Mouse (Mus musculus) limb, embryonic 15.5 days (tissue): ENCODE results near the gene Gpr137. TPM values are rescaled to one million over a fixed set of nuclear protein-coding genes. Genes with fewer than 3 reads are reported as not detected.

Experiments used
- ATAC-seq: fragments of 200-750 bp; cut with Nextera tagmentation; 2 replicates; pipeline ENCODE4 v1.8.0; 2017; ENCODE audit warnings: low read depth, moderate TSS enrichment; ENCODE audit not compliant: insufficient number of reproducible peaks, low FRiP score, low TSS enrichment
- H3K27ac ChIP-seq: fragments of 300-500 bp; sonication (generic); 2 replicates; pipeline ENCODE4 v1.5.1; 2015; ENCODE audit warnings: moderate library complexity, mild to moderate bottlenecking, inconsistent platforms
- H3K27me3 ChIP-seq: fragments of 300-500 bp; sonication (generic); 2 replicates; pipeline ENCODE4 v1.6.1; 2015; ENCODE audit warnings: inconsistent platforms
- H3K36me3 ChIP-seq: fragments of 300-500 bp; sonication (generic); 2 replicates; pipeline ENCODE4 v1.6.1; 2015; ENCODE audit warnings: inconsistent platforms
- H3K4me1 ChIP-seq: fragments of 300-500 bp; sonication (generic); 2 replicates; pipeline ENCODE4 v1.6.1; 2015; ENCODE audit warnings: inconsistent platforms
- H3K4me2 ChIP-seq: fragments of 300-500 bp; sonication (generic); 2 replicates; pipeline ENCODE4 v1.6.1; 2015; ENCODE audit warnings: mild to moderate bottlenecking, inconsistent platforms
- H3K4me3 ChIP-seq: fragments of 300-500 bp; sonication (generic); 2 replicates; pipeline ENCODE4 v1.5.1; 2015; ENCODE audit warnings: mild to moderate bottlenecking, inconsistent platforms
- H3K9ac ChIP-seq: fragments of 300-500 bp; sonication (generic); 2 replicates; pipeline ENCODE4 v1.6.1; 2015; ENCODE audit warnings: inconsistent platforms
- H3K9me3 ChIP-seq: fragments of 300-500 bp; sonication (generic); 2 replicates; pipeline ENCODE4 v1.6.1; 2016; ENCODE audit warnings: inconsistent platforms
- WGBS: fragments of 180-500 bp; shearing (Covaris S2); methylation state at CpG from one replicate; pipeline ENCODE4 v1.1.7; 2015; 5-methylcytosine and 5-hydroxymethylcytosine counted together
- polyA plus RNA-seq: library from polyadenylated mRNA; unstranded; fragments of >200 nt; fragmentation: Nextera tagmentation; extraction: Ambion mirVana; gene quantifications from 2 replicates; pipeline ENCODE4 v1.2.1, GENCODE M21; 2015

Gene Gpr137
- polyA plus RNA-seq, 1 experiment from 2014 or later, result 35.2 TPM

DNA sequence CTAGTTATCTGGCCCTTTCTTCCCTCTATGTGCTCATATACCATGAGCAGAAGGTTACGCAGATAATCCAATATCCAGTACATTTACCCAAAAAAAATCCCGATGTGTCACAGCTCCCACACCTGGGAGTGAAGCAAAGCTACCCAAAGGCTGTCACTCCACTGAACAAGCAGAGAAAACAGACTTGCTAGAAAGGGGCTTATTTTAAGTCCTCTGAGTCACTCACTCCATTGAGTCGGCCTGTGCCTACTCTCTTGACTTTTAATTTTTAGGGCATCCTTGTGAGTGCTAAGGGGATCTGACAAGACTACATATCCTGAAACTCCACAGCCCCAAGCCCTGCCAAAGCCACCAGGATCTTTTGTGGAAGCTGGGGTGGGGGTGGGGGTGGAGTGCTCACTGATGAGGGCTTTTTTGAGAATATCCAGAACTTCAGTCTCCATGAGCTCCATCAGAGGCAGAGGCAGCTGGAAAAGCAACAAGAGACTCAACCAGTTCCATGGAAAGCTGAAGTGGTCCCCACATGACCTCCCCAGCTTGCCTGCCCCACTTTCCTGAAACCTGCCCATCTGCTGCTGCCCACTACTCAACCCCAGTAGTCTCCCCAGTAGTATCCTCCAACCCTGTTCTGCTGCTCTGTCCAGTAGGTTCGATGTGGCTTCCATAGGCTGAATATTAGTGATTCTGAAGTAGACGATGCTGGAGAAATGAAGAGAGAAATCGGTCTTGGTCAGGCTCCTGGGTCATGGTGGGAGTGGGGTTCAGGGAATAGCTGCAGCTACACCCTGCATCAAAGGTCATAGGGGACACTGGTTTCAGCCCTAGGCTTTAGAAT lies 19.2 kb downstream of the Gpr137 start:
- H3K4me1 ChIP-seq, result peaks cover 43% of the 10 kb centered on the region
- no peak overlapping the region for H3K9ac ChIP-seq
- peak overlapping the region; percentile 89; the same call in 1 of the 2 replicates for H3K4me2 ChIP-seq
- no peaks in the 10 kb centered on the region for H3K9me3 ChIP-seq
- ATAC-seq, result no peak
- peaks cover 56% of the 10 kb centered on the region for H3K27me3 ChIP-seq
- 67% methylated on average over 6 of the region's 6 CpGs for WGBS
- H3K27ac ChIP-seq, result no peak overlapping the region
- H3K4me3 ChIP-seq, result peak overlapping the region; percentile 86; the same call in 1 of the 2 replicates
- peaks cover 8% of the 10 kb centered on the region; the same call in 1 of the 2 replicates for H3K36me3 ChIP-seq

DNA sequence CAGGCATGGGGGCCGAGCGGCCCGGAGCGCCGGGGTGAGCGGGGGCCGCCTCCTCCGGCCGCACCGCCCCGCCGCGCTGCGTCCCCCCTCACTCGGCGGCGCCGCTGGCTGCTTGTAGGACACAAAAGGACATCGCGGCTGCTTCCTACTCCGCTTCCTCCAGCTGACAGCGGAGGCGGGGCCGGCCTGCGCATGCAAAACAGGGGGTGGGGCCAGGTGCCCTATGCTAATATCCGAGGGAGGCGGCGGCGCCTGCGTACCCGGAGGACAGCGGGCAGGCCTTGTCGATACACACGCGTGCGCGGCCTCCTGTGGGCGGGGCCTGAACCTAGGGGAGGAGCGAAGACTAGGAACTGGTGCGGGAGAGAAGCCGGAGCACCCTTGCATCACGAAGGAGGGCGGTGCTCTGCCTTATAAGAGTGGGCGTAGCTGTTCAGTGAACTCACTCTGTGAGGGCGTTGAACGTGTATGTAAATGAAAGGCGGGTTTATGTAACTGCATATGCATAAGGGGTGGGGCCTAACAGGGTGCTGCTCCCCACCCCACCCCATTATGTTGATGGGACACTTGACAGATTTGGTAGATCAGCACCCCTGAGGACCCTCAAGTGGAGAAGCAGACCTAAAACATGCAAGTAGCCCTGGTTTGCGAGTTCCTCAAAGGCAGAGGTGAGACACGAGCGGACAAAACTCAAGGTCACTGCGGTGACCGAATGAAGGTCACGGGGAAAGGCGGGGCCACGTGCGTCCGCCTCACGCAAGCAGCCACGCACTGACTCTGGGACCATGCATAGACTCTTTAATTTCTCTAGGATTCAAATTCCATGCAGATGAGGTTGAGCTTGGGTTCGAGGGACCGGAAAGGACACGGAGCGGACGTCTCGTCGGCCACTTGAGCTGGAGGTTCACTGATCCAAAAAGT lies 20.4 kb downstream of the Gpr137 start, which contains the start of gene Esrra:
TSS of gene Esrra (minus strand) at position 167 of the 921 bp plus-strand sequence.
- H3K27ac ChIP-seq, result peak within 1 kb of the TSS; percentile 78
- H3K9me3 ChIP-seq, result no peaks in the 10 kb centered on the region
- peak within 1 kb of the TSS; percentile 89 for H3K4me2 ChIP-seq
- H3K4me1 ChIP-seq, result peaks cover 39% of the 10 kb centered on the region
- H3K36me3 ChIP-seq, result peaks cover 8% of the 10 kb centered on the region; the same call in 1 of the 2 replicates
- peak within 1 kb of the TSS; percentile 86 for H3K4me3 ChIP-seq
- H3K27me3 ChIP-seq, result peaks cover 44% of the 10 kb centered on the region
- H3K9ac ChIP-seq, result peak within 1 kb of the TSS; percentile 69
- peak; percentile 96 for ATAC-seq
- WGBS, result under 1% methylated on average over 58 of the region's 66 CpGs

DNA sequence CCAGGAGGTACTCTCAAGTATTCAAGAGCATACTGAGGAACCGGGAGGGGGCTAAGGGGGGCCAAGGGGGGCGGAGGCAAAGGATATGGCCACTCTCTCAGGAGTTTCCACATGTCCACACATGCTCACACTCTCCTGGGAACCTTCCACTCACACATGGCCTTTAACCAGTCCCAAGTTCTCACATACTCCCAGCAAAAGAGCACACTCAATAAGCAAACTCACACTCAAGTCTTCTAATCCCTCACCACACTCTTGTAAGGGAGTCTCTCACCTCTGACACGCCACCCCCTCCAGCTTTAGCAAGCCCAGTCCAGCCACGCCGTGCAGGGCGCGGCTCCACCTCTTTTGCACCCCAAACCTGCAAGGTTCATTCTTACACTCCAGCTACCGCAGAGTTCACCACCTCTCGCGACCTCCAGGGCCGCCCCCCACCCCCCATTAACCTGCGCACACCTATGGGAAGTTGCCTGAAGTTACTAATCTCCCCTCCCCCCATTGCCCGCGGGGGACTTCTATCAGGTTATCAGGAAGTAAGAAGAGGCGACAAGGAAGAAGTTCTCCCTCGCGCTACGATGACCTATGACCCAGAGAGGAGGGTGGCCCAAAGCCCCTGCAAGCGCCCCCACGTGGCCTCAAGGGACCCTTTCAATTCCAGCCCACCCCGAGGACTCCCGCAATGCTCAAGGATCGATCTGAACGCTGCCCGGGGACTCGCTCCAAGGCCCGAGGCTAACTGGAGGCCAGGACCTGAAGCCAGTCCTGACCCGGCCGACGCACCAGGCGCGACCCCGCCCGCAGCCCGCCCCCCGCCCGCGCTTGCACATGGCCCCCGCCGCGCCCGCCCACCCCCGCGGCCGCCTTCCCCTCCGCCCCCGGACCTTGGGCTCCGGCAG lies 21.3 kb downstream of the Gpr137 start:
- no peaks in the 10 kb centered on the region for H3K9me3 ChIP-seq
- peak overlapping the region; percentile 78 for H3K27ac ChIP-seq
- H3K27me3 ChIP-seq, result peaks cover 35% of the 10 kb centered on the region
- peak; percentile 26 for ATAC-seq
- H3K9ac ChIP-seq, result peak overlapping the region; percentile 69
- H3K4me2 ChIP-seq, result peak overlapping the region; percentile 89
- H3K4me1 ChIP-seq, result peaks cover 35% of the 10 kb centered on the region
- peaks cover 10% of the 10 kb centered on the region; the same call in 1 of the 2 replicates for H3K36me3 ChIP-seq
- peak overlapping the region; percentile 86 for H3K4me3 ChIP-seq
- WGBS, result 1% methylated on average over 39 of the region's 48 CpGs

DNA sequence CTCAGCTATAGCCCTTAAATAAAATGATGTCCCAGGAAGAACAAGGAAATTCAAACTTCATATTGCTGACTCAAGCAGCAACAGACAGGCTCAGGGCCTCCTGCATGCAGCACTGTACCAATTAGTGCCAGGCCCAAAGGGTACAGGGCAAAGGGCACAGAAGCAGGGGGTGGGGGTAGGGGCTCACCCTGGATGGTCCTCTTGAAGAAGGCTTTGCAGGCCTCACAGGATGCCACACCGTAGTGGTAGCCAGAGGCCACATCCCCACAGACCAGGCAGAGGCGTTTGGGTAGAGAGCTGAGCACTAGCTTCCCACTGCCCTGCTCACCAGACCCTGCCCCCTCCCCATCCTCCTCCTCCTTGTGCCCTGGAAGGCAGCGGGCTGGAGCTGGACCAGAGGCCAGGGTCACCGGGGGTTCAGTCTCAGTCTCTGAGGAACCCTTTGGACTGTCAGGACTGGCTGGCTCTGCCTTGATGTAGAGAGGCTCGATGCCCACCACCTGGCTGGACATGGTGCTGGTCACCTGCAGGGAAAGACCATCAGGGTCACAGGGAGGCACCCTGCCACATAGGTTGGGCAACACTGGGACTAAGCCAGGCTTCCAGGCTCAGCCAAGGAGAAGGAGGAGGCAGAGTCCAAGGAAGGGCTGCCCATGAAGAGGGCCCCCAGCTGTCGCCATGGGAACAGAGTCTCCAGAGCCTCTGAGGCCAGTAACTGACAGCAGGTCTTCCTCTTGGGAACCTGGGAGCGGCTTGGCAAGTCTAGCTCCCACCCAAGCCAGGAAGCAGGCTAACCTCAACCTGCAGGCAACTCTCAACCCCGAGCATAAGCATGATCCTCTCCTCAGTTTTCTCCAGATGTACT lies 22.2 kb downstream of the Gpr137 start:
- Histone ChIP-seq H3K9ac (0 out of 2 replicates have a peak overlapping the region, but pooled peaks have one; percentile 69), H3K27ac (0 out of 2 replicates have a peak overlapping the region, but pooled peaks have one; percentile 78), H3K9me3 (no peaks in the 10 kb centered on the region), H3K4me3 (peak overlapping the region; percentile 86), H3K4me2 (peak overlapping the region; percentile 89), H3K27me3 (peaks cover 26% of the 10 kb centered on the region), H3K36me3 (peaks cover 10% of the 10 kb centered on the region; the same call in 1 of the 2 replicates), H3K4me1 (peaks cover 28% of the 10 kb centered on the region)
- 40% methylated on average over 8 of the region's 8 CpGs for WGBS
- ATAC-seq, result no peak

DNA sequence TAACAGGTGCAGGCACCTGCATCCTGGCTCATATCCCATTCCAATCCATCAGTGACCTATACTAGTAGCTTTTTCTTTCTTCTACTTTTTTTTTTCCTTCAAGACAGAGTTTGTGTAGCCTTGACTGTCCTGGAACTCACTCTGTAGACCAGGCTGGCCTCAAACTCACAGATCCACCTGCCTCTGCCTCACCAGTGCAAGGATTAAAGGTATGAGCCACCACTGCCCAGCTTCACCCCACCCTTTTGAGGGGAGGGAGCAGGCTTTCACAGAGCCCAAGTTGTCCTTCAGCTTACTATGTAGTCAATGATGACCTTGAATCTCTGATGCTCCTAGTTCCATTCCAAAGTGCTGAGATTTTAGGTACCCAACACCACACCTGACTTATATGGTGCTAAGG lies 22.8 kb downstream of the Gpr137 start:
- H3K9me3 ChIP-seq, result no peaks in the 10 kb centered on the region
- no peak overlapping the region for H3K27ac ChIP-seq
- H3K4me3 ChIP-seq, result no peak overlapping the region
- H3K4me1 ChIP-seq, result peaks cover 21% of the 10 kb centered on the region
- peaks cover 19% of the 10 kb centered on the region for H3K27me3 ChIP-seq
- ATAC-seq, result no peak
- no peak overlapping the region for H3K4me2 ChIP-seq
- H3K36me3 ChIP-seq, result peaks cover 10% of the 10 kb centered on the region; the same call in 1 of the 2 replicates
- no peak overlapping the region for H3K9ac ChIP-seq

DNA sequence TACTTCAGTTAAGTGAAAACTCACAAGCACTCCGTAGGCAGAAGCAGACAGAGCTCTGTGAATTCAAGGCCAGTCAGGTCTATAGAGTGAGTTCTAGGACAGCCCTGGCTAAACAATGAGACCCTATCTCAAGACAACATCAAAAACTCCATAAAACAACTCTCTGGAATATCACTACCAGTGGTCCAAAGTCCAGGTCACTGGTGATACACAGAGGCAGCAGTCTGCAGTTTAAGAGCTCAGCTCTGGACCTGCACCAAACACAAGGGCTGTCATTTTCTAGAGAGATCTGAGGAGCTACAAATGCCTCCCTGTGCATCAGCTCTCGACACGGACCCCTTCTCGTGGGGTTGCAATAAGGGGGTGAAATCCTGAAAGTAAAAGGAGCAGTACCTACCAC lies 24.0 kb downstream of the Gpr137 start:
- WGBS, result 85% methylated on average over 4 of the region's 4 CpGs
- Histone ChIP-seq H3K27me3 (peaks cover 9% of the 10 kb centered on the region), H3K4me1 (peaks cover 25% of the 10 kb centered on the region), H3K9ac (no peak overlapping the region), H3K27ac (no peak overlapping the region), H3K4me2 (no peak overlapping the region), H3K4me3 (no peak overlapping the region), H3K9me3 (no peaks in the 10 kb centered on the region), H3K36me3 (peaks cover 21% of the 10 kb centered on the region)
- ATAC-seq, result no peak

DNA sequence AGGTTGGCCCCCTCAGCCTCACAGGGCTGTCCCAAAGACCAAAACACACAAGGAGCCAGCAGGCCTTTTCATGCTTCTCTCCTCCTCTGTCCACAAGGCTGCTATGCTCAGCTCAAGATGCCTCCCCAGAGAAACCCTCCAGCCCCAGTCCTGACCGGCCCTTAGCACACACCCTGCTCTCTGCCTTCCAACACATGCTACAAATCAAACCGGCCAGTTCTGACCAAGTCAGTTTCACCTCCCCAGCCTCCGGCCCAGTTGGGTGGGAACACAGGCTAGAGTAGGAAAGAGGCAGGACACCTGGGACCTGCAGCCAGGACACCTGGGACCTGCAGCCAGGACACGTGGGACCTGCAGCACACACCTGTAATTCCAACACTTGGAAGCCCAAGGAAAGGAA lies 25.8 kb downstream of the Gpr137 start:
- ATAC-seq, result no peak
- H3K36me3 ChIP-seq, result peaks cover 39% of the 10 kb centered on the region
- no peak overlapping the region for H3K9ac ChIP-seq
- no peak overlapping the region for H3K4me2 ChIP-seq
- H3K27ac ChIP-seq, result no peak overlapping the region
- H3K9me3 ChIP-seq, result no peaks in the 10 kb centered on the region
- 62% methylated on average over 4 of the region's 4 CpGs for WGBS
- H3K27me3 ChIP-seq, result no peaks in the 10 kb centered on the region
- H3K4me1 ChIP-seq, result peaks cover 21% of the 10 kb centered on the region
- no peak overlapping the region for H3K4me3 ChIP-seq

DNA sequence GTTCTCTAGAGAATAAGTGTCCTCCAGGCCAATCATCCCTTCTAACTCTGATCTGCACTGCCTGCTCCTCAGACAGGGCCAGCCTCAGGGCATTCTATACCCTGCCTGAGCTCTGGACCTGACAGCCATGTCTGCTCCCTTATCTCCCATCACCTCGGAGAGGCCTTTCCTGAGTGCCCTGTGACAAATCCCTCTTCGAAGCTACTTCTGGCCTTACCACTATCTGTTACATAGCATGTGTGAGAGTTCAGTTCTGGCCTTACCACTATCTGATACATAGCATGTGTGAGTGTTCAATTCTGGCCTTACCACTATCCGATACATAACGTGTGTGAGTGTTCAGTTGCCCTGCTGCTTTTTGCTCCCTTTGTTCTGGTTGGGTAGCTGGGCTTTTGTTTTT lies 27.0 kb downstream of the Gpr137 start:
- Histone ChIP-seq H3K4me1 (peaks cover 21% of the 10 kb centered on the region), H3K36me3 (peaks cover 44% of the 10 kb centered on the region), H3K9ac (no peak overlapping the region), H3K27me3 (no peaks in the 10 kb centered on the region), H3K4me3 (no peak overlapping the region), H3K27ac (no peak overlapping the region), H3K4me2 (no peak overlapping the region), H3K9me3 (no peaks in the 10 kb centered on the region)
- no peak for ATAC-seq
- WGBS, result 81% methylated on average over 4 of the region's 4 CpGs

DNA sequence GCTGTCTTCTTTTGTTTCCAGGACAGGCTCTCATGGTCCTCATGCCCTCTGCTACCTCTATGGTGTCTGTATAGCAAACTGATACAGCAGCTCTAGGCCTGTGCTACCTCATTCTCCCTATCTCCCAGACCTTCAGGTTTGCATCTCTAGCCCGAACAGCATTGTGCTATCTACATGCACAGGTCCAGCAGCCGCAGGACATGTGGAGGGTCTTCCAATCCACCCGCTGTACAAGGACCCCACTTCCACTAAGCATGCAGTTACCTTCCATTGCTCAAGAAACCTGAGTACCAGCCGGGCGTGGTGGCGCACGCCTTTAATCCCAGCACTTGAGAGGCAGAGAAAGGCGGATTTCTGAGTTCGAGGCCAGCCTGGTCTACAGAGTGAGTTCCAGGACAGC lies 27.7 kb downstream of the Gpr137 start:
- no peak overlapping the region for H3K4me2 ChIP-seq
- H3K4me1 ChIP-seq, result peaks cover 16% of the 10 kb centered on the region
- no peak overlapping the region for H3K27ac ChIP-seq
- peaks cover 44% of the 10 kb centered on the region for H3K36me3 ChIP-seq
- 94% methylated on average over 9 of the region's 9 CpGs for WGBS
- no peaks in the 10 kb centered on the region for H3K9me3 ChIP-seq
- no peaks in the 10 kb centered on the region for H3K27me3 ChIP-seq
- no peak overlapping the region for H3K9ac ChIP-seq
- ATAC-seq, result no peak
- H3K4me3 ChIP-seq, result no peak overlapping the region

DNA sequence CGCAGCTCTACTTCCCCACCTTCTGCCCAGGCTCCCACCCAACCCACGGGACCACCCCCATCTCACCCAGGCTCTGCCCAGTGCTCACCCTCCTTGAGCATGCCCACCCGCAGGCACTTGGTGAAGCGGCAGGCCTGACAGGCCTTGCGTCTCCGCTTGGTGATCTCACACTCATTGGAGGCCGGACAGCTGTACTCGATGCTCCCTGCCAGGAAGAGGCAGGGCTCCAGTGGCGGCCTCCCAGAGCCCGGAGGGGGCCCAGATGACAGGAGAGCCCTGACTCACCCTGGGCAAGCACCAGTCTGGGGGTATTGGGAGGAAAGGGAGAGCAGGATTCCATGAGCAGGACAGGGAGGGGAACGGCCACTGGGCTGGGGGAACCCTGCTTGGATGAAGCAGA lies 28.3 kb downstream of the Gpr137 start:
- Histone ChIP-seq H3K4me3 (no peak overlapping the region), H3K9ac (no peak overlapping the region), H3K9me3 (no peaks in the 10 kb centered on the region), H3K27me3 (no peaks in the 10 kb centered on the region), H3K36me3 (peaks cover 44% of the 10 kb centered on the region), H3K27ac (no peak overlapping the region), H3K4me1 (peaks cover 16% of the 10 kb centered on the region), H3K4me2 (no peak overlapping the region)
- no peak for ATAC-seq
- WGBS, result 86% methylated on average over 11 of the region's 11 CpGs
